Mouse (Mus musculus) heart, postnatal 0 days (tissue): ENCODE measurements around the gene Polr1a.

ENCODE experiments used
- CTCF ChIP-seq: IDR thresholded peaks from 2 replicates; pipeline ENCODE4 v1.5.1; 2016; ENCODE audit warnings: antibody characterized with exemption, control low read depth, low read depth
- EP300 ChIP-seq: IDR thresholded peaks from 2 replicates; pipeline ENCODE4 v1.6.1; 2016; ENCODE audit warnings: antibody characterized with exemption, low read depth

- TF ChIP-seq CTCF (no peak), EP300 (no peak)
Observed at GRCm38 (mm10) chr6:71930053-71930452, 21.2 kb downstream of the Polr1a start.
